Mouse (Mus musculus) stomach, embryonic 16.5 days (tissue): ENCODE measurements around the gene Epha4. TPM values are rescaled to one million over a fixed set of nuclear protein-coding genes. Genes with fewer than 3 reads are reported as not detected.

Experiments
- ATAC-seq: fragments of 200-750 bp; cut with Nextera tagmentation; 2 replicates; pipeline ENCODE4 v1.8.0; 2017; ENCODE audit warnings: moderate number of reproducible peaks, moderate TSS enrichment; ENCODE audit not compliant: insufficient read depth, low FRiP score
- H3K27ac ChIP-seq: fragments of 300-500 bp; sonication (generic); 2 replicates; pipeline ENCODE4 v1.5.1; 2014; ENCODE audit warnings: low read length
- H3K27me3 ChIP-seq: fragments of 300-500 bp; sonication (generic); 2 replicates; pipeline ENCODE4 v1.6.1; 2014; ENCODE audit warnings: low read length, control low read depth, mixed read lengths; ENCODE audit not compliant: control insufficient read depth, insufficient read depth
- H3K36me3 ChIP-seq: fragments of 300-500 bp; sonication (generic); 2 replicates; pipeline ENCODE4 v1.6.1; 2014; ENCODE audit warnings: low read length; ENCODE audit not compliant: control insufficient read depth, insufficient read depth
- H3K4me1 ChIP-seq: fragments of 300-500 bp; sonication (generic); 2 replicates; pipeline ENCODE4 v1.6.1; 2014; ENCODE audit warnings: low read length, control low read depth, mixed read lengths; ENCODE audit not compliant: control insufficient read depth, insufficient read depth
- H3K4me2 ChIP-seq: fragments of 300-500 bp; sonication (generic); 2 replicates; pipeline ENCODE4 v1.6.1; 2014; ENCODE audit warnings: low read depth, low read length, mixed read lengths
- H3K4me3 ChIP-seq: fragments of 300-500 bp; sonication (generic); replicated peaks from 2 replicates; pipeline ENCODE4 v1.5.1; 2014; ENCODE audit warnings: mild to moderate bottlenecking, low read length
- H3K9ac ChIP-seq: fragments of 300-500 bp; sonication (generic); 2 replicates; pipeline ENCODE4 v1.6.1; 2014; ENCODE audit warnings: low read length
- H3K9me3 ChIP-seq: fragments of 300-500 bp; sonication (generic); replicated peaks from 2 replicates; pipeline ENCODE4 v1.6.1; 2016; ENCODE audit warnings: low read length, control low read depth; ENCODE audit not compliant: control insufficient read depth
- WGBS: fragments of 180-500 bp; shearing (Covaris S2); extraction: QIAGEN DNeasy Blood & Tissue Kit; methylation state at CpG from one replicate; pipeline ENCODE4 v1.1.7; 2014; 5-methylcytosine and 5-hydroxymethylcytosine counted together
- polyA plus RNA-seq: library from polyadenylated mRNA; unstranded; fragments of >200 nt; fragmentation: Nextera tagmentation; extraction: Ambion mirVana; gene quantifications from 2 replicates; pipeline ENCODE4 v1.2.1, GENCODE M21; 2015

Gene Epha4
- polyA plus RNA-seq, 1 experiment from 2014 or later, result 12.0 TPM

GRCm38 (mm10) chr1:77412871-77413669 is 101.8 kb downstream of the Epha4 start:
- Histone ChIP-seq H3K4me1 (no peaks in the 10 kb centered on the region; the same call in 1 of the 2 replicates), H3K9me3 (no peaks in the 10 kb centered on the region), H3K27me3 (no peaks in the 10 kb centered on the region), H3K36me3 (no peaks in the 10 kb centered on the region), H3K27ac (no peak overlapping the region), H3K9ac (no peak overlapping the region), H3K4me2 (no peak overlapping the region), H3K4me3 (no peak overlapping the region)
- ATAC-seq, result no peak; the same call in 1 of the 2 replicates
- WGBS, result 39% methylated on average over 9 of the region's 9 CpGs

GRCm38 (mm10) chr1:77412285-77412684 is 102.6 kb downstream of the Epha4 start:
- no peak for ATAC-seq
- Histone ChIP-seq H3K9ac (no peak overlapping the region), H3K4me3 (no peak overlapping the region), H3K9me3 (no peaks in the 10 kb centered on the region), H3K27me3 (no peaks in the 10 kb centered on the region), H3K36me3 (no peaks in the 10 kb centered on the region), H3K4me2 (no peak overlapping the region), H3K4me1 (no peaks in the 10 kb centered on the region; the same call in 1 of the 2 replicates), H3K27ac (no peak overlapping the region)
- WGBS, result 82% methylated on average over 13 of the region's 13 CpGs

GRCm38 (mm10) chr1:77411222-77411621 is 103.7 kb downstream of the Epha4 start:
- WGBS, result 88% methylated on average over 4 of the region's 4 CpGs
- Histone ChIP-seq H3K4me2 (no peak overlapping the region), H3K27ac (no peak overlapping the region), H3K4me3 (no peak overlapping the region), H3K4me1 (no peaks in the 10 kb centered on the region; the same call in 1 of the 2 replicates), H3K9me3 (no peaks in the 10 kb centered on the region), H3K36me3 (no peaks in the 10 kb centered on the region), H3K9ac (no peak overlapping the region), H3K27me3 (no peaks in the 10 kb centered on the region)
- ATAC-seq, result no peak

GRCm38 (mm10) chr1:77410716-77411115 is 104.2 kb downstream of the Epha4 start:
- no peaks in the 10 kb centered on the region; the same call in 1 of the 2 replicates for H3K4me1 ChIP-seq
- H3K36me3 ChIP-seq, result no peaks in the 10 kb centered on the region
- H3K27me3 ChIP-seq, result no peaks in the 10 kb centered on the region
- H3K9ac ChIP-seq, result no peak overlapping the region
- H3K4me2 ChIP-seq, result no peak overlapping the region
- no peak for ATAC-seq
- no peak overlapping the region for H3K4me3 ChIP-seq
- no peaks in the 10 kb centered on the region for H3K9me3 ChIP-seq
- H3K27ac ChIP-seq, result no peak overlapping the region
- WGBS, result 98% methylated on average over 2 of the region's 2 CpGs

GRCm38 (mm10) chr1:77410153-77410552 is 104.7 kb downstream of the Epha4 start:
- ATAC-seq, result no peak
- no peak overlapping the region for H3K27ac ChIP-seq
- WGBS, result 81% methylated on average over 3 of the region's 3 CpGs

GRCm38 (mm10) chr1:77409509-77409908 is 105.4 kb downstream of the Epha4 start:
- H3K4me1 ChIP-seq, result no peaks in the 10 kb centered on the region; the same call in 1 of the 2 replicates

More at GRCm38 (mm10) chr1:77410153-77410552, 104.7 kb downstream of the Epha4 start:
- Histone ChIP-seq H3K4me2 (no peak overlapping the region), H3K4me3 (no peak overlapping the region), H3K36me3 (no peaks in the 10 kb centered on the region), H3K9me3 (no peaks in the 10 kb centered on the region), H3K9ac (no peak overlapping the region), H3K27me3 (no peaks in the 10 kb centered on the region), H3K4me1 (no peaks in the 10 kb centered on the region; the same call in 1 of the 2 replicates)

GRCm38 (mm10) chr1:77407417-77407816 is 107.5 kb downstream of the Epha4 start:
- no peaks in the 10 kb centered on the region for H3K27me3 ChIP-seq
- 39% methylated on average over 9 of the region's 9 CpGs for WGBS
- H3K4me3 ChIP-seq, result no peak overlapping the region
- H3K9me3 ChIP-seq, result no peaks in the 10 kb centered on the region
- no peak for ATAC-seq
- no peak overlapping the region for H3K27ac ChIP-seq
- H3K9ac ChIP-seq, result no peak overlapping the region
- peaks cover 3% of the 10 kb centered on the region for H3K4me1 ChIP-seq
- H3K36me3 ChIP-seq, result no peaks in the 10 kb centered on the region
- no peak overlapping the region for H3K4me2 ChIP-seq

More at GRCm38 (mm10) chr1:77409509-77409908, 105.4 kb downstream of the Epha4 start:
- H3K27me3 ChIP-seq, result no peaks in the 10 kb centered on the region
- no peaks in the 10 kb centered on the region for H3K36me3 ChIP-seq
- no peaks in the 10 kb centered on the region for H3K9me3 ChIP-seq
- no peak overlapping the region for H3K9ac ChIP-seq
- WGBS, result 57% methylated on average over 8 of the region's 8 CpGs
- no peak for ATAC-seq
- no peak overlapping the region for H3K4me2 ChIP-seq
- no peak overlapping the region for H3K27ac ChIP-seq
- no peak overlapping the region for H3K4me3 ChIP-seq

GRCm38 (mm10) chr1:77406631-77407030 is 108.3 kb downstream of the Epha4 start:
- no peaks in the 10 kb centered on the region for H3K9me3 ChIP-seq
- no peak overlapping the region for H3K4me2 ChIP-seq
- H3K4me1 ChIP-seq, result peaks cover 3% of the 10 kb centered on the region
- 74% methylated on average over 9 of the region's 9 CpGs for WGBS
- no peak overlapping the region for H3K9ac ChIP-seq
- H3K4me3 ChIP-seq, result no peak overlapping the region
- H3K36me3 ChIP-seq, result no peaks in the 10 kb centered on the region
- no peaks in the 10 kb centered on the region for H3K27me3 ChIP-seq
- ATAC-seq, result no peak
- no peak overlapping the region for H3K27ac ChIP-seq

- Histone ChIP-seq H3K9me3 (no peaks in the 10 kb centered on the region), H3K4me3 (no peak overlapping the region), H3K9ac (no peak overlapping the region), H3K36me3 (no peaks in the 10 kb centered on the region), H3K4me1 (peaks cover 3% of the 10 kb centered on the region), H3K4me2 (no peak overlapping the region), H3K27ac (no peak overlapping the region), H3K27me3 (no peaks in the 10 kb centered on the region)
- WGBS, result 70% methylated on average over 10 of the region's 10 CpGs
- ATAC-seq, result no peak
These were observed 110.4 kb downstream of the Epha4 start for GRCm38 (mm10) chr1:77404537-77404936.
